Mouse (Mus musculus): Measurements from ENCODE around the gene Dusp1. TPM values are rescaled to one million over a fixed set of nuclear protein-coding genes. Genes with fewer than 3 reads are reported as not detected.

The Dusp1 gene
- polyA plus RNA-seq, 1 experiment from 2014 or later: 29.6 TPM

- Histone ChIP-seq H3K9me3 (replicated peaks) (no peaks in the 10 kb centered on the region), H3K9ac (peak overlapping the region; percentile 28; the same call in 1 of the 2 replicates), H3K4me1 (replicated peaks) (peaks cover 88% of the 10 kb centered on the region), H3K27me3 (no peaks in the 10 kb centered on the region), H3K4me3 (replicated peaks) (no peak overlapping the region), H3K4me2 (peak overlapping the region; percentile 91; the same call in 1 of the 2 replicates), H3K27ac (replicated peaks) (peak overlapping the region; percentile 100), H3K36me3 (replicated peaks) (peaks cover 18% of the 10 kb centered on the region)
- 76% methylated on average over 15 of the region's 15 CpGs for WGBS (ENCODE audit: insufficient replicate concordance)
- no peak for ATAC-seq (ENCODE audit: insufficient read depth)
These were observed 51.5 kb downstream of the Dusp1 start for GRCm38 (mm10) chr17:26510146-26511045.

- Histone ChIP-seq H3K4me2 (peak overlapping the region; percentile 91), H3K9ac (peak overlapping the region; percentile 97), H3K36me3 (replicated peaks) (peaks cover 29% of the 10 kb centered on the region), H3K27ac (replicated peaks) (peak overlapping the region; percentile 100), H3K9me3 (replicated peaks) (no peaks in the 10 kb centered on the region), H3K4me3 (replicated peaks) (peak overlapping the region; percentile 82), H3K27me3 (no peaks in the 10 kb centered on the region), H3K4me1 (replicated peaks) (peaks cover 84% of the 10 kb centered on the region)
- ATAC-seq (ENCODE audit: insufficient read depth): peak; percentile 48
- 19% methylated on average over 25 of the region's 25 CpGs for whole genome bisulfite sequencing (ENCODE audit: insufficient replicate concordance)
These were observed 52.8 kb downstream of the Dusp1 start for GRCm38 (mm10) chr17:26508961-26509771.

GRCm38 (mm10) chr17:26508345-26508960 is 53.5 kb downstream of the Dusp1 start:
- Histone ChIP-seq H3K9ac (peak overlapping the region; percentile 97), H3K9me3 (replicated peaks) (no peaks in the 10 kb centered on the region), H3K4me3 (replicated peaks) (peak overlapping the region; percentile 82), H3K27me3 (no peaks in the 10 kb centered on the region), H3K4me2 (peak overlapping the region; percentile 91), H3K36me3 (replicated peaks) (peaks cover 34% of the 10 kb centered on the region), H3K4me1 (replicated peaks) (peaks cover 84% of the 10 kb centered on the region), H3K27ac (replicated peaks) (peak overlapping the region; percentile 100)
- whole genome bisulfite sequencing (ENCODE audit: insufficient replicate concordance): under 1% methylated on average over 58 of the region's 58 CpGs
- peak; percentile 87 for ATAC-seq (ENCODE audit: insufficient read depth)

GRCm38 (mm10) chr17:26507966-26508344 is 54.0 kb downstream of the Dusp1 start:
- under 1% methylated on average over 46 of the region's 46 CpGs for WGBS (ENCODE audit: insufficient replicate concordance)
- ATAC-seq (ENCODE audit: insufficient read depth): peak; percentile 71
- H3K4me1 ChIP-seq (replicated peaks): peaks cover 84% of the 10 kb centered on the region

GRCm38 (mm10) chr17:26506997-26507871 is 54.7 kb downstream of the Dusp1 start:
- WGBS (ENCODE audit: insufficient replicate concordance): 29% methylated on average over 24 of the region's 24 CpGs
- Histone ChIP-seq H3K4me3 (replicated peaks) (peak overlapping the region; percentile 82), H3K4me1 (replicated peaks) (peaks cover 84% of the 10 kb centered on the region), H3K4me2 (peak overlapping the region; percentile 91), H3K36me3 (replicated peaks) (peaks cover 34% of the 10 kb centered on the region), H3K27me3 (no peaks in the 10 kb centered on the region), H3K9me3 (replicated peaks) (no peaks in the 10 kb centered on the region), H3K27ac (replicated peaks) (peak overlapping the region; percentile 100), H3K9ac (peak overlapping the region; percentile 97)
- 0 out of 2 replicates have a peak, but pooled peaks have one; percentile 7 for ATAC-seq (ENCODE audit: insufficient read depth)

More at GRCm38 (mm10) chr17:26507966-26508344, 54.0 kb downstream of the Dusp1 start:
- peak overlapping the region; percentile 91 for H3K4me2 ChIP-seq
- peaks cover 34% of the 10 kb centered on the region for H3K36me3 ChIP-seq (replicated peaks)
- peak overlapping the region; percentile 82 for H3K4me3 ChIP-seq (replicated peaks)
- H3K27ac ChIP-seq (replicated peaks): peak overlapping the region; percentile 100
- H3K9ac ChIP-seq: peak overlapping the region; percentile 97
- no peaks in the 10 kb centered on the region for H3K27me3 ChIP-seq
- H3K9me3 ChIP-seq (replicated peaks): no peaks in the 10 kb centered on the region

GRCm38 (mm10) chr17:26506031-26506641 is 55.8 kb downstream of the Dusp1 start:
- Histone ChIP-seq H3K9me3 (replicated peaks) (no peaks in the 10 kb centered on the region), H3K27ac (replicated peaks) (peak overlapping the region; percentile 100; the same call in 1 of the 2 replicates), H3K4me1 (replicated peaks) (peaks cover 78% of the 10 kb centered on the region)

GRCm38 (mm10) chr17:26505181-26505581 is 56.7 kb downstream of the Dusp1 start:
- Histone ChIP-seq H3K9ac (no peak overlapping the region), H3K27ac (replicated peaks) (no peak overlapping the region), H3K27me3 (no peaks in the 10 kb centered on the region), H3K36me3 (replicated peaks) (peaks cover 34% of the 10 kb centered on the region), H3K4me1 (replicated peaks) (peaks cover 69% of the 10 kb centered on the region), H3K9me3 (replicated peaks) (no peaks in the 10 kb centered on the region), H3K4me2 (peak overlapping the region; percentile 91; the same call in 1 of the 2 replicates), H3K4me3 (replicated peaks) (0 out of 2 replicates have a peak overlapping the region, but pooled peaks have one; percentile 82)
- 82% methylated on average over 3 of the region's 3 CpGs for WGBS (ENCODE audit: insufficient replicate concordance)
- no peak for ATAC-seq (ENCODE audit: insufficient read depth)

More at GRCm38 (mm10) chr17:26506031-26506641, 55.8 kb downstream of the Dusp1 start:
- no peak for ATAC-seq (ENCODE audit: insufficient read depth)
- Histone ChIP-seq H3K4me3 (replicated peaks) (peak overlapping the region; percentile 82), H3K27me3 (no peaks in the 10 kb centered on the region), H3K36me3 (replicated peaks) (peaks cover 34% of the 10 kb centered on the region), H3K9ac (peak overlapping the region; percentile 97), H3K4me2 (peak overlapping the region; percentile 91)
- WGBS (ENCODE audit: insufficient replicate concordance): 78% methylated on average over 14 of the region's 14 CpGs

GRCm38 (mm10) chr17:26503981-26504671 is 57.8 kb downstream of the Dusp1 start:
- Histone ChIP-seq H3K27me3 (no peaks in the 10 kb centered on the region), H3K4me2 (peak overlapping the region; percentile 46; the same call in 1 of the 2 replicates), H3K27ac (replicated peaks) (peak overlapping the region; percentile 34), H3K4me3 (replicated peaks) (no peak overlapping the region), H3K9ac (no peak overlapping the region), H3K36me3 (replicated peaks) (peaks cover 34% of the 10 kb centered on the region), H3K9me3 (replicated peaks) (no peaks in the 10 kb centered on the region), H3K4me1 (replicated peaks) (peaks cover 58% of the 10 kb centered on the region)
- WGBS (ENCODE audit: insufficient replicate concordance): 40% methylated on average over 11 of the region's 11 CpGs
- no peak for ATAC-seq (ENCODE audit: insufficient read depth)
